24 mouse cellular contexts compared by ENCODE assay signal in the genomic region with DNA sequence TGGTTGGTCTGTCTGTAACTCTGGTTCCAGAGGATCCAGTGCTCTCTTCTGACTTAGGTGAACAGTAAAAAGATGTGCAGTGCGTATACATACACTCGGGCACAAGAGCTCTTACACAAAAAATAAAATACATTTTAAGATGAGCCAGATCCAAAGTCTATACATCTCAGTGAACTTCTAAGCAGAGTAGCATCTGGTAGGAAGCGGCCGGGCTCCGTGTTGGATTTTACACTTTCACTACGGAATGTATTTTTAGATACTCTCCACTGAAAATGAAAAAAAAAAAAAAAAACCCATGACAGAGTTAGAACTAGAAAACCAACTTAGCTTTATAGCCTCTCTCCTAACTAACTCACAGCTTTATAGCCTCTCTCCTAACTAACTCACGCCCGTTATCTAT. TPM values are rescaled to one million over a fixed set of nuclear protein-coding genes. Genes with fewer than 3 reads are reported as not detected.
DNase-seq lines count a peak whose midpoint lies in the region; ATAC-seq and TF ChIP-seq lines count a peak whose summit lies in the region.
"Had no signal": no experiment of that assay in that cellular context is flagged by ENCODE, and none has a peak within 500 bp of the region (broad histone marks: within the 10 kb centered on the region; RNA-seq: fewer than 3 reads in every experiment).

No protein-coding gene starts in this region.

- no peak overlapping the region for H3K9ac ChIP-seq in forebrain, postnatal 0 days
- no peak overlapping the region for H3K9ac ChIP-seq in MEL (ENCODE audit: control insufficient read depth, low read depth, low read length, poor library complexity, severe bottlenecking)

- no peaks in the 10 kb centered on the region for H3K79me2 ChIP-seq in MEL (ENCODE audit: control insufficient read depth, insufficient read depth, low read length, poor library complexity)

- DNase-seq in forebrain, postnatal 0 days, result peak; percentile 17
- no peak for DNase-seq in forebrain, embryonic 10.5 days (ENCODE audit: extremely low spot score, low spot score)
- no peak for DNase-seq in frontal cortex, postnatal 14 days (ENCODE audit: low spot score in 2 of 2)
- no peak for DNase-seq in MEL (ENCODE audit: low read depth, low spot score)
- DNase-seq in brain, adult 2 months (ENCODE audit: low read depth, low spot score), result peak; percentile 45
- no peak for DNase-seq in spleen, postnatal 14 days (ENCODE audit: low spot score in 2 of 2)
- no peak for DNase-seq in adipocyte (ENCODE audit: low spot score)
- DNase-seq: adrenal gland, adult 2 months; adrenal gland, adult 8-10 months; adrenal gland, postnatal 10 days; adrenal gland, postnatal 14 days; adrenal gland, postnatal 25 days; adrenal gland, postnatal 36 days; B cell, adult 2 months; cerebellum, adult 11 months; cerebellum, adult 11-12 months; cerebellum, adult 18-20 months; cerebellum, adult 2 months; cerebellum, adult 8-10 months had no signal

- no peaks in the 10 kb centered on the region for H3K4me1 ChIP-seq in forebrain, postnatal 0 days (ENCODE audit: insufficient read depth)
- peaks cover 26% of the 10 kb centered on the region for H3K4me1 ChIP-seq in forebrain, embryonic 10.5 days
- peaks cover 35 to 59% of the 10 kb centered on the region in 2 experiments for H3K4me1 ChIP-seq in MEL (ENCODE audit: control insufficient read depth in 1 of 2, insufficient read depth in 2 of 2, low read length in 2 of 2)

- H3K4me2 ChIP-seq in forebrain, postnatal 0 days (ENCODE audit: low read depth), result no peak overlapping the region

- no peak overlapping the region for H3K27ac ChIP-seq in forebrain, postnatal 0 days (ENCODE audit: low read depth, low read length)
- H3K27ac ChIP-seq in forebrain, embryonic 10.5 days, result no peak overlapping the region
- H3K27ac ChIP-seq in MEL (ENCODE audit: control insufficient read depth, low read depth, low read length), result no peak overlapping the region

- TF ChIP-seq CTCF in forebrain, postnatal 0 days (IDR thresholded peaks at IDR 0.05; ENCODE audit: low read depth), result no peak
- no peak for TF ChIP-seq CTCF in MEL (IDR thresholded peaks at IDR 0.05 in 2 of 3, conservative IDR thresholded peaks at IDR 0.05 in 1 of 3; ENCODE audit: control insufficient read depth in 1 of 3, insufficient read depth in 1 of 3, low read depth in 2 of 3, low read length in 3 of 3, poor library complexity in 1 of 3, severe bottlenecking in 1 of 3)

- no peaks in the 10 kb centered on the region for H3K36me3 ChIP-seq in forebrain, postnatal 0 days (ENCODE audit: insufficient read depth)
- no peaks in the 10 kb centered on the region for H3K36me3 ChIP-seq in forebrain, embryonic 10.5 days (replicated peaks)
- H3K36me3 ChIP-seq in MEL (ENCODE audit: control insufficient read depth in 1 of 2, insufficient read depth in 2 of 2, low read length in 2 of 2), result peaks cover 0 to 46% of the 10 kb centered on the region in 2 experiments; a peak in 2 of 4 replicates
- H3K36me3 ChIP-seq: G1E had no signal

- H3K27me3 ChIP-seq in forebrain, postnatal 0 days (ENCODE audit: insufficient read depth, low read length), result no peaks in the 10 kb centered on the region
- H3K27me3 ChIP-seq in forebrain, embryonic 10.5 days (ENCODE audit: poor library complexity, severe bottlenecking), result peaks cover 56% of the 10 kb centered on the region
- no peaks in the 10 kb centered on the region for H3K27me3 ChIP-seq in MEL (ENCODE audit: control insufficient read depth in 1 of 2, insufficient read depth in 2 of 2, low read length in 2 of 2)
- H3K27me3 ChIP-seq: Patski had no signal

- no peaks in the 10 kb centered on the region for H3K9me3 ChIP-seq in forebrain, postnatal 0 days (ENCODE audit: low read length)
- H3K9me3 ChIP-seq in forebrain, embryonic 10.5 days, result no peaks in the 10 kb centered on the region
- H3K9me3 ChIP-seq in MEL (replicated peaks; ENCODE audit: insufficient read depth, low read length), result no peaks in the 10 kb centered on the region
- H3K9me3 ChIP-seq: G1E had no signal

- TF ChIP-seq RAD21 in MEL (IDR thresholded peaks at IDR 0.05; ENCODE audit: low read depth, low read length), result no peak

- no peak overlapping the region for H3K4me3 ChIP-seq in forebrain, postnatal 0 days (ENCODE audit: low read depth, low read length)
- no peak overlapping the region for H3K4me3 ChIP-seq in forebrain, embryonic 10.5 days
- no peak overlapping the region for H3K4me3 ChIP-seq in MEL (ENCODE audit: control insufficient read depth in 1 of 2, insufficient read depth in 1 of 2, low read depth in 2 of 2, low read length in 2 of 2)

- TF ChIP-seq POLR2A in MEL (IDR thresholded peaks at IDR 0.05; ENCODE audit: control insufficient read depth in 1 of 2, insufficient read depth in 1 of 2, low read depth in 1 of 2, low read length in 2 of 2, poor library complexity in 1 of 2), result no peak

- TF ChIP-seq EP300 in MEL (IDR thresholded peaks at IDR 0.05; ENCODE audit: low read depth in 1 of 2, low read length in 2 of 2), result peak in 1 of 2 experiments; percentile 14; a peak in 1 of 4 replicates

- ATAC-seq in forebrain, postnatal 0 days, result no peak
- peak; percentile 24; the same call in 1 of the 2 replicates for ATAC-seq in frontal cortex, adult (ENCODE audit: low TSS enrichment)
- ATAC-seq: activated CD4-positive, CD25-positive, alpha-beta regulatory T cell, adult 4 months; CD4-positive, CD25-positive, alpha-beta regulatory T cell, adult 4 months; Patski had no signal

- WGBS in forebrain, postnatal 0 days, result 82% methylated on average over 8 of the region's 8 CpGs
- WGBS in forebrain, embryonic 10.5 days, result 94% methylated on average over 8 of the region's 8 CpGs

TF ChIP-seq in MEL, 35 proteins besides CTCF, POLR2A, EP300 and RAD21 (continues in another document):
- TF ChIP-seq MAZ (IDR thresholded peaks at IDR 0.05; ENCODE audit: low read depth, low read length), result no peak
- TF ChIP-seq BHLHE40 (IDR thresholded peaks at IDR 0.05; ENCODE audit: borderline replicate concordance, low read depth, low read length), result peak; percentile 39; the same call in 1 of the 2 replicates
- TF ChIP-seq SMC3 (IDR thresholded peaks at IDR 0.05; ENCODE audit: low read depth, low read length), result no peak
- no peak for TF ChIP-seq CHD2 (IDR thresholded peaks at IDR 0.05; ENCODE audit: low read length)
- TF ChIP-seq TBP (IDR thresholded peaks at IDR 0.05; ENCODE audit: low read depth, low read length), result no peak
- TF ChIP-seq GABPA (IDR thresholded peaks at IDR 0.05; ENCODE audit: low read depth, low read length), result no peak
- TF ChIP-seq MAFK (IDR thresholded peaks at IDR 0.05; ENCODE audit: borderline replicate concordance, low read depth, low read length), result no peak
- no peak for TF ChIP-seq TAL1 (IDR thresholded peaks at IDR 0.05; ENCODE audit: low read length)
- no peak for TF ChIP-seq MYB (IDR thresholded peaks at IDR 0.05; ENCODE audit: low read depth, low read length)
- 0 out of 2 replicates have a peak, but pooled peaks have one; percentile 42 for TF ChIP-seq MEF2A (IDR thresholded peaks at IDR 0.05; ENCODE audit: extremely low read depth, insufficient replicate concordance, low read depth, low read length, poor library complexity, severe bottlenecking)
- TF ChIP-seq MAX (IDR thresholded peaks at IDR 0.05; ENCODE audit: low read length), result no peak
- TF ChIP-seq POLR2AphosphoS5 (IDR thresholded peaks at IDR 0.05; ENCODE audit: borderline replicate concordance, low read depth, low read length), result no peak
- TF ChIP-seq KAT2A (conservative IDR thresholded peaks at IDR 0.05; ENCODE audit: low read depth, low read length), result no peak
- TF ChIP-seq ZKSCAN1 (IDR thresholded peaks at IDR 0.05; ENCODE audit: low read depth, low read length), result no peak

RNA-seq across cellular contexts. Expression of gene Rnd1, which starts 3.4 kb away (rescaled TPM):
- total RNA-seq in forebrain, postnatal 0 days (2014; rRNA removed), result 34.1 and 56.6 TPM in 2 replicates
- polyA plus RNA-seq in forebrain, postnatal 0 days (2015; fragmentation: Nextera tagmentation; extraction: Ambion mirVana), result 20.9 and 24.1 TPM in 2 replicates
- 1.8 and 2.2 TPM in 2 replicates for polyA plus RNA-seq in forebrain, embryonic 10.5 days (2016; fragmentation: Nextera tagmentation; extraction: Ambion mirVana)
- 5.8 and 6.0 TPM in 2 replicates for total RNA-seq in MEL (2012; rRNA removed)
- polyA plus RNA-seq in MEL (2012; ENCODE audit: insufficient read depth in 1 of 2, insufficient read length in 2 of 2, low read depth in 1 of 2, low replicate concordance in 2 of 2, missing spikeins in 1 of 2), result 1 to 10 TPM in 1 of 2 experiments, not detected in 1; 5.5 TPM

RNA-seq across cellular contexts. Expression of gene Ddx23, which starts 18.0 kb away (rescaled TPM):
- 54.9 and 70.6 TPM in 2 replicates for total RNA-seq in forebrain, postnatal 0 days (2014; rRNA removed)
- polyA plus RNA-seq in forebrain, postnatal 0 days (2015; fragmentation: Nextera tagmentation; extraction: Ambion mirVana), result 11.9 and 13.8 TPM in 2 replicates
- polyA plus RNA-seq in forebrain, embryonic 10.5 days (2016; fragmentation: Nextera tagmentation; extraction: Ambion mirVana), result 27.3 and 28.5 TPM in 2 replicates
- total RNA-seq in MEL (2012; rRNA removed), result 193 and 213 TPM in 2 replicates
- 100 to 1,000 TPM; 194 to 252 TPM for polyA plus RNA-seq in MEL (2012; ENCODE audit: insufficient read depth in 1 of 2, insufficient read length in 2 of 2, low read depth in 1 of 2, low replicate concordance in 2 of 2, missing spikeins in 1 of 2)

RNA-seq across cellular contexts. Expression of gene Ccdc65, which starts 27.3 kb away (rescaled TPM):
- total RNA-seq in forebrain, postnatal 0 days (2014; rRNA removed), result 6.1 and 8.2 TPM in 2 replicates
- 5.6 and 10.5 TPM in 2 replicates for polyA plus RNA-seq in forebrain, postnatal 0 days (2015; fragmentation: Nextera tagmentation; extraction: Ambion mirVana)
- polyA plus RNA-seq in forebrain, embryonic 10.5 days (2016; fragmentation: Nextera tagmentation; extraction: Ambion mirVana), result 0.86 and 0.90 TPM in 2 replicates
- not detected in 2 replicates for total RNA-seq in MEL (2012; rRNA removed)
- polyA plus RNA-seq in MEL (2012; ENCODE audit: insufficient read depth in 1 of 2, insufficient read length in 2 of 2, low read depth in 1 of 2, low replicate concordance in 2 of 2, missing spikeins in 1 of 2), result under 1 TPM in 1 of 2 experiments, not detected in 1; 0.13 TPM
- polyA plus RNA-seq: CD4-positive, CD25-positive, alpha-beta regulatory T cell, adult 4 months; G1E had no signal

RNA-seq across cellular contexts. Expression of gene Fkbp11, which starts 47.3 kb away (rescaled TPM):
- total RNA-seq in forebrain, postnatal 0 days (2014; rRNA removed), result 0.90 and 2.9 TPM in 2 replicates
- polyA plus RNA-seq in forebrain, postnatal 0 days (2015; fragmentation: Nextera tagmentation; extraction: Ambion mirVana), result 5.2 and 5.3 TPM in 2 replicates
- 16.7 and 17.1 TPM in 2 replicates for polyA plus RNA-seq in forebrain, embryonic 10.5 days (2016; fragmentation: Nextera tagmentation; extraction: Ambion mirVana)
- 109 and 160 TPM in 2 replicates for total RNA-seq in MEL (2012; rRNA removed)
- 100 to 1,000 TPM in 1 of 2 experiments, not detected in 1; 118 TPM for polyA plus RNA-seq in MEL (2012; ENCODE audit: insufficient read depth in 1 of 2, insufficient read length in 2 of 2, low read depth in 1 of 2, low replicate concordance in 2 of 2, missing spikeins in 1 of 2)

RNA-seq across cellular contexts. Expression of gene Cacnb3, which starts 50.0 kb away (rescaled TPM):
- total RNA-seq in forebrain, postnatal 0 days (2014; rRNA removed), result 191 and 201 TPM in 2 replicates
- polyA plus RNA-seq in forebrain, postnatal 0 days (2015; fragmentation: Nextera tagmentation; extraction: Ambion mirVana), result 133 and 139 TPM in 2 replicates
- polyA plus RNA-seq in forebrain, embryonic 10.5 days (2016; fragmentation: Nextera tagmentation; extraction: Ambion mirVana), result 19.9 and 21.7 TPM in 2 replicates
- total RNA-seq in MEL (2012; rRNA removed), result 1.4 TPM in 2 replicates
- polyA plus RNA-seq in MEL (2012; ENCODE audit: insufficient read depth in 1 of 2, insufficient read length in 2 of 2, low read depth in 1 of 2, low replicate concordance in 2 of 2, missing spikeins in 1 of 2), result 1 to 10 TPM in 1 of 2 experiments, not detected in 1; 8.5 TPM
- polyA plus RNA-seq: CD4-positive, CD25-positive, alpha-beta regulatory T cell, adult 4 months had no signal

Comparison
In these comparisons a context has a peak if more than half of its experiments do, and no peak if none do; other contexts are left out.
1. DNase-seq: peak in forebrain, postnatal 0 days (single experiment) and brain, adult 2 months (single experiment); none in forebrain, embryonic 10.5 days (single experiment), frontal cortex, postnatal 14 days (0 of 2), MEL (single experiment), spleen, postnatal 14 days (0 of 2) and adipocyte (single experiment).